Mouse (Mus musculus) spleen, adult 2 months (tissue): ENCODE results near the gene Ly6g6c.

ENCODE experiments used
- CTCF ChIP-seq: fragments of 200-500 bp; IDR thresholded peaks from 2 replicates; pipeline ENCODE4 v1.5.1; 2011; ENCODE audit warnings: mild to moderate bottlenecking, inconsistent platforms; ENCODE audit not compliant: insufficient read depth, insufficient read length, insufficient replicate concordance; ENCODE audit errors: extremely low read depth
- POLR2A ChIP-seq: fragments of 200-500 bp; IDR thresholded peaks from 2 replicates; pipeline ENCODE4 v1.6.1; 2011; ENCODE audit warnings: low read depth, low read length, inconsistent platforms

- TF ChIP-seq POLR2A (no peak), CTCF (no peak)
Measured at GRCm38 (mm10) chr17:35058316-35058715, 6.9 kb upstream of the Ly6g6c start.
